Mouse (Mus musculus): Measurements from ENCODE around the gene Cped1.

- TF ChIP-seq POLR2A (IDR thresholded peaks at IDR 0.05; ENCODE audit: control insufficient read depth, low read depth, low read length) (no peak), CTCF (IDR thresholded peaks at IDR 0.05; ENCODE audit: control insufficient read depth, insufficient read depth, insufficient replicate concordance, low read depth, low read length) (no peak)
These were observed 128.4 kb downstream of the Cped1 start for GRCm38 (mm10) chr6:22114079-22114478.
